9 mouse cellular contexts compared by ENCODE assay signal in the genomic region with DNA sequence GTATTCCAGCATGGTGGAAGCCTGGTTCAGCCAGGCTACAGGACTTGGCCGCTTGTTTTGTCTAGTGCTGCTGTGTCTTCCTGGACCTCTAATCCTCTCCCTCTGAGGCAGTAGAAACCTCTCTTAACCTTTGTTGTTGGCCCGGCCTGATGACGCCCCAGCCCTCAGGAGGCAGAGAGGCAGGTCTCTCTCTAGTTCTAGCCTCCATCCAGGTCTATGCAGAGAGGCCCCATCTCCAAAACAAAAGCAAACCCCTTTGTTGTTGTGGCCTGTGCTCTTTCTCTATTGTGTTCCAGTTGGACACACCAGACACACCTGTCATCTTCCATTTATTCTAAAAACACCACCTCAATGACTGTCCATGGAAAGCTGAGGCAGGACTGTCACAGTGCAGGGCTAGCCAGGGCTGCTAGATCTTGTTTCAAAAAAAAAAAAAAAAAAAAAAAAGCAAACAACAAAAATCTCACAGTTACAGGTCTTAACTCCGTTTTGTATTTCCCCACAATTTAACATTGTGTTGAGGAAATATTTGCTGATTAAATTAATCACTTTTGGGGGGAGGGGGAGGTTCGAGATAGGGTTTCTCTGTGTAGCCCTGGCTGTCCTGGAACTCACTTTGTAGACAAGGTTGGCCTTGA. TPM values are rescaled to one million over a fixed set of nuclear protein-coding genes. Genes with fewer than 3 reads are reported as not detected.
A peak's percentile ranks its signal among the peaks of the same experiment; 100 is the strongest.
DNase-seq lines count a peak whose midpoint lies in the region; ATAC-seq lines count a peak whose summit lies in the region.
"Had no signal": no experiment of that assay in that cellular context is flagged by ENCODE, and none has a peak within 500 bp of the region (broad histone marks: within the 10 kb centered on the region; RNA-seq: fewer than 3 reads in every experiment).

No protein-coding gene starts in this region.

- H3K27ac ChIP-seq in heart, embryonic 16.5 days (ENCODE audit: low read length) = no peak overlapping the region
- H3K27ac ChIP-seq in hindbrain, embryonic 15.5 days (replicated peaks) = no peak overlapping the region
- no peak overlapping the region for H3K27ac ChIP-seq in midbrain, embryonic 16.5 days (ENCODE audit: low read length)

- no peaks in the 10 kb centered on the region for H3K9me3 ChIP-seq in heart, embryonic 16.5 days (replicated peaks; ENCODE audit: control insufficient read depth, low read length)
- no peaks in the 10 kb centered on the region for H3K9me3 ChIP-seq in hindbrain, embryonic 15.5 days
- no peaks in the 10 kb centered on the region for H3K9me3 ChIP-seq in midbrain, embryonic 16.5 days (replicated peaks; ENCODE audit: control insufficient read depth, low read length, poor library complexity, severe bottlenecking)

- H3K4me1 ChIP-seq in heart, embryonic 16.5 days (ENCODE audit: control insufficient read depth, insufficient read depth, low read length) = peaks cover 19% of the 10 kb centered on the region
- H3K4me1 ChIP-seq in hindbrain, embryonic 15.5 days (replicated peaks) = peaks cover 16% of the 10 kb centered on the region
- H3K4me1 ChIP-seq in midbrain, embryonic 16.5 days (ENCODE audit: control insufficient read depth, insufficient read depth, low read length) = peaks cover 13% of the 10 kb centered on the region; the same call in 1 of the 2 replicates

- H3K9ac ChIP-seq in heart, embryonic 16.5 days (ENCODE audit: low read length) = peak overlapping the region; percentile 84
- H3K9ac ChIP-seq in hindbrain, embryonic 15.5 days = peak overlapping the region; percentile 55
- no peak overlapping the region; the same call in 1 of the 2 replicates for H3K9ac ChIP-seq in midbrain, embryonic 16.5 days (ENCODE audit: low read depth, low read length)

- H3K4me3 ChIP-seq in heart, embryonic 16.5 days (ENCODE audit: low read length) = peak overlapping the region; percentile 86
- H3K4me3 ChIP-seq in hindbrain, embryonic 15.5 days = peak overlapping the region; percentile 83
- peak overlapping the region; percentile 79 for H3K4me3 ChIP-seq in midbrain, embryonic 16.5 days (ENCODE audit: low read depth, low read length)

- H3K27me3 ChIP-seq in heart, embryonic 16.5 days (ENCODE audit: control insufficient read depth, insufficient read depth, low read length) = no peaks in the 10 kb centered on the region
- no peaks in the 10 kb centered on the region for H3K27me3 ChIP-seq in hindbrain, embryonic 15.5 days
- no peaks in the 10 kb centered on the region for H3K27me3 ChIP-seq in midbrain, embryonic 16.5 days (ENCODE audit: control insufficient read depth, insufficient read depth, low read depth, low read length)

- 12% methylated on average over 5 of the region's 5 CpGs for WGBS in heart, embryonic 16.5 days
- 19% methylated on average over 5 of the region's 5 CpGs for WGBS in hindbrain, embryonic 15.5 days
- 13% methylated on average over 5 of the region's 5 CpGs for WGBS in midbrain, embryonic 16.5 days

- H3K4me2 ChIP-seq in heart, embryonic 16.5 days (ENCODE audit: low read depth, low read length) = peak overlapping the region; percentile 96
- H3K4me2 ChIP-seq in hindbrain, embryonic 15.5 days = peak overlapping the region; percentile 100
- peak overlapping the region; percentile 100 for H3K4me2 ChIP-seq in midbrain, embryonic 16.5 days (ENCODE audit: low read length)

- no peak for ATAC-seq in heart, embryonic 16.5 days (replicated peaks; ENCODE audit: extremely low read depth, insufficient read depth, low FRiP score)
- no peak for ATAC-seq in hindbrain, embryonic 15.5 days (ENCODE audit: low FRiP score, low read depth)
- no peak for ATAC-seq in midbrain, embryonic 16.5 days

- DNase-seq in heart, adult 18-20 months = no peak
- peak; percentile 89 for DNase-seq in R1 (ENCODE audit: low read depth, low spot score)
- DNase-seq in urinary bladder, adult 18-20 months (ENCODE audit: low spot score in 2 of 2) = no peak
- DNase-seq in layer of hippocampus, postnatal 10 days (ENCODE audit: low spot score in 2 of 2) = no peak
- DNase-seq in urinary bladder, postnatal 10 days (ENCODE audit: low spot score) = no peak

- peaks cover 2% of the 10 kb centered on the region; the same call in 1 of the 2 replicates for H3K36me3 ChIP-seq in heart, embryonic 16.5 days (ENCODE audit: control insufficient read depth, insufficient read depth)
- H3K36me3 ChIP-seq in hindbrain, embryonic 15.5 days = no peaks in the 10 kb centered on the region
- no peaks in the 10 kb centered on the region for H3K36me3 ChIP-seq in midbrain, embryonic 16.5 days (ENCODE audit: control insufficient read depth, insufficient read depth, low read length)

RNA-seq across cellular contexts. Expression of a gene that starts 1.4 kb away (rescaled TPM):
- polyA plus RNA-seq in heart, embryonic 16.5 days (2015; fragmentation: Nextera tagmentation; extraction: Ambion mirVana) = 4.1 and 4.6 TPM in 2 replicates
- under 1 TPM; 0.10 TPM for total RNA-seq in heart, adult 18-20 months (2021)
- 2.5 and 3.1 TPM in 2 replicates for polyA plus RNA-seq in hindbrain, embryonic 15.5 days (2015; fragmentation: Nextera tagmentation; extraction: Ambion mirVana)
- 0.87 and 0.92 TPM in 2 replicates for polyA plus RNA-seq in midbrain, embryonic 16.5 days (2015; fragmentation: Nextera tagmentation; extraction: Ambion mirVana)
- 1 to 10 TPM in 1 of 2 experiments, under 1 TPM in 1; 0.96 to 1.3 TPM for total RNA-seq in layer of hippocampus, postnatal 10 days (2021)

RNA-seq across cellular contexts. Expression of a gene that starts 43.9 kb away (rescaled TPM):
- 0.20 and 0.21 TPM in 2 replicates for polyA plus RNA-seq in heart, embryonic 16.5 days (2015; fragmentation: Nextera tagmentation; extraction: Ambion mirVana)
- not detected for total RNA-seq in heart, adult 18-20 months (2021)
- polyA plus RNA-seq in hindbrain, embryonic 15.5 days (2015; fragmentation: Nextera tagmentation; extraction: Ambion mirVana) = 4.0 and 5.1 TPM in 2 replicates
- polyA plus RNA-seq in midbrain, embryonic 16.5 days (2015; fragmentation: Nextera tagmentation; extraction: Ambion mirVana) = 2.3 and 4.3 TPM in 2 replicates
- 1 to 10 TPM; 1.4 to 3.2 TPM for total RNA-seq in layer of hippocampus, postnatal 10 days (2021)
- total RNA-seq: liver, adult 2 months had no signal
- polyA plus RNA-seq: liver, adult 2 months had no signal

RNA-seq across cellular contexts. Expression of a gene that starts 54.1 kb away (rescaled TPM):
- polyA plus RNA-seq in heart, embryonic 16.5 days (2015; fragmentation: Nextera tagmentation; extraction: Ambion mirVana) = 1.5 and 1.8 TPM in 2 replicates
- 1 to 10 TPM in 1 of 2 experiments, under 1 TPM in 1; 0.82 to 1.1 TPM for total RNA-seq in heart, adult 18-20 months (2021)
- polyA plus RNA-seq in hindbrain, embryonic 15.5 days (2015; fragmentation: Nextera tagmentation; extraction: Ambion mirVana) = 2.1 TPM in 2 replicates
- 1.3 and 1.9 TPM in 2 replicates for polyA plus RNA-seq in midbrain, embryonic 16.5 days (2015; fragmentation: Nextera tagmentation; extraction: Ambion mirVana)
- total RNA-seq in layer of hippocampus, postnatal 10 days (2021) = 1 to 10 TPM; 3.7 to 3.8 TPM
